Mouse (Mus musculus): ENCODE measurements around the gene Pbx1. TPM values are rescaled to one million over a fixed set of nuclear protein-coding genes. Genes with fewer than 3 reads are reported as not detected.

Gene Pbx1
- polyA plus RNA-seq, 1 experiment from 2014 or later: 2.0 TPM

- no peak overlapping the region for H3K4me3 ChIP-seq (replicated peaks)
- H3K9ac ChIP-seq: no peak overlapping the region
- no peaks in the 10 kb centered on the region for H3K27me3 ChIP-seq
- no peaks in the 10 kb centered on the region for H3K36me3 ChIP-seq (replicated peaks)
- H3K4me1 ChIP-seq (replicated peaks): no peaks in the 10 kb centered on the region
- no peak for ATAC-seq (ENCODE audit: insufficient read depth)
- no peaks in the 10 kb centered on the region for H3K9me3 ChIP-seq (replicated peaks)
- WGBS (ENCODE audit: insufficient replicate concordance): 45% methylated on average over 5 of the region's 5 CpGs
- H3K27ac ChIP-seq (replicated peaks): no peak overlapping the region
- H3K4me2 ChIP-seq: no peak overlapping the region
Observed at GRCm38 (mm10) chr1:168425017-168425705, 6.9 kb downstream of the Pbx1 start.

GRCm38 (mm10) chr1:168423389-168423930 is 8.6 kb downstream of the Pbx1 start:
- no peak for ATAC-seq (ENCODE audit: insufficient read depth)
- WGBS (ENCODE audit: insufficient replicate concordance): 70% methylated on average over 11 of the region's 11 CpGs
- Histone ChIP-seq H3K4me2 (no peak overlapping the region), H3K27ac (replicated peaks) (no peak overlapping the region), H3K27me3 (no peaks in the 10 kb centered on the region), H3K4me3 (replicated peaks) (no peak overlapping the region), H3K36me3 (replicated peaks) (no peaks in the 10 kb centered on the region), H3K9ac (no peak overlapping the region), H3K9me3 (replicated peaks) (no peaks in the 10 kb centered on the region), H3K4me1 (replicated peaks) (no peaks in the 10 kb centered on the region)

GRCm38 (mm10) chr1:168418903-168419302 is 13.2 kb downstream of the Pbx1 start:
- Histone ChIP-seq H3K4me3 (replicated peaks) (no peak overlapping the region), H3K27ac (replicated peaks) (no peak overlapping the region), H3K9me3 (replicated peaks) (no peaks in the 10 kb centered on the region), H3K36me3 (replicated peaks) (no peaks in the 10 kb centered on the region), H3K27me3 (no peaks in the 10 kb centered on the region), H3K9ac (no peak overlapping the region), H3K4me1 (replicated peaks) (no peaks in the 10 kb centered on the region), H3K4me2 (no peak overlapping the region)
- ATAC-seq (ENCODE audit: insufficient read depth): no peak
- WGBS (ENCODE audit: insufficient replicate concordance): 54% methylated on average over 9 of the region's 9 CpGs

- H3K27ac ChIP-seq (replicated peaks): no peak overlapping the region
- no peaks in the 10 kb centered on the region for H3K36me3 ChIP-seq (replicated peaks)
- no peak for ATAC-seq (ENCODE audit: insufficient read depth)
- no peak overlapping the region for H3K9ac ChIP-seq
- H3K4me3 ChIP-seq (replicated peaks): no peak overlapping the region
- no peaks in the 10 kb centered on the region for H3K9me3 ChIP-seq (replicated peaks)
- H3K4me2 ChIP-seq: no peak overlapping the region
- WGBS (ENCODE audit: insufficient replicate concordance): 58% methylated on average over 6 of the region's 6 CpGs
- no peaks in the 10 kb centered on the region for H3K4me1 ChIP-seq (replicated peaks)
- H3K27me3 ChIP-seq: no peaks in the 10 kb centered on the region
Observed at GRCm38 (mm10) chr1:168417626-168418025, 14.4 kb downstream of the Pbx1 start.

GRCm38 (mm10) chr1:168416729-168417437 is 15.2 kb downstream of the Pbx1 start:
- Histone ChIP-seq H3K27ac (replicated peaks) (no peak overlapping the region), H3K9ac (no peak overlapping the region), H3K9me3 (replicated peaks) (no peaks in the 10 kb centered on the region), H3K4me3 (replicated peaks) (no peak overlapping the region), H3K4me2 (no peak overlapping the region), H3K36me3 (replicated peaks) (no peaks in the 10 kb centered on the region), H3K4me1 (replicated peaks) (no peaks in the 10 kb centered on the region), H3K27me3 (no peaks in the 10 kb centered on the region)
- 49% methylated on average over 11 of the region's 11 CpGs for WGBS (ENCODE audit: insufficient replicate concordance)
- ATAC-seq (ENCODE audit: insufficient read depth): 0 out of 2 replicates have a peak, but pooled peaks have one; percentile 40

- Histone ChIP-seq H3K4me3 (replicated peaks) (no peak overlapping the region), H3K36me3 (replicated peaks) (no peaks in the 10 kb centered on the region), H3K27me3 (no peaks in the 10 kb centered on the region), H3K27ac (replicated peaks) (no peak overlapping the region), H3K9ac (no peak overlapping the region), H3K9me3 (replicated peaks) (no peaks in the 10 kb centered on the region), H3K4me1 (replicated peaks) (no peaks in the 10 kb centered on the region), H3K4me2 (no peak overlapping the region)
- 38% methylated on average over 10 of the region's 10 CpGs for WGBS (ENCODE audit: insufficient replicate concordance)
- no peak for ATAC-seq (ENCODE audit: insufficient read depth)
Observed at GRCm38 (mm10) chr1:168410611-168411010, 21.5 kb downstream of the Pbx1 start.

- Histone ChIP-seq H3K27me3 (no peaks in the 10 kb centered on the region), H3K36me3 (replicated peaks) (no peaks in the 10 kb centered on the region), H3K27ac (replicated peaks) (no peak overlapping the region), H3K9ac (no peak overlapping the region), H3K4me3 (replicated peaks) (no peak overlapping the region), H3K4me2 (no peak overlapping the region), H3K9me3 (replicated peaks) (no peaks in the 10 kb centered on the region), H3K4me1 (replicated peaks) (no peaks in the 10 kb centered on the region)
- ATAC-seq (ENCODE audit: insufficient read depth): no peak
- 26% methylated on average over 1 of the region's 1 CpGs for WGBS (ENCODE audit: insufficient replicate concordance)
Observed at GRCm38 (mm10) chr1:168410054-168410453, 22.0 kb downstream of the Pbx1 start.

GRCm38 (mm10) chr1:168408757-168409156 is 23.3 kb downstream of the Pbx1 start:
- Histone ChIP-seq H3K9ac (no peak overlapping the region), H3K36me3 (replicated peaks) (no peaks in the 10 kb centered on the region), H3K27ac (replicated peaks) (no peak overlapping the region), H3K27me3 (no peaks in the 10 kb centered on the region), H3K9me3 (replicated peaks) (no peaks in the 10 kb centered on the region), H3K4me3 (replicated peaks) (no peak overlapping the region), H3K4me1 (replicated peaks) (no peaks in the 10 kb centered on the region), H3K4me2 (no peak overlapping the region)
- WGBS (ENCODE audit: insufficient replicate concordance): 61% methylated on average over 10 of the region's 10 CpGs
- no peak for ATAC-seq (ENCODE audit: insufficient read depth)

- H3K4me3 ChIP-seq (replicated peaks): no peak overlapping the region
- ATAC-seq (ENCODE audit: insufficient read depth): no peak
- no peak overlapping the region for H3K27ac ChIP-seq (replicated peaks)
- no peaks in the 10 kb centered on the region for H3K4me1 ChIP-seq (replicated peaks)
- H3K9me3 ChIP-seq (replicated peaks): no peaks in the 10 kb centered on the region
- H3K4me2 ChIP-seq: no peak overlapping the region
- H3K27me3 ChIP-seq: no peaks in the 10 kb centered on the region
- no peaks in the 10 kb centered on the region for H3K36me3 ChIP-seq (replicated peaks)
- WGBS (ENCODE audit: insufficient replicate concordance): 68% methylated on average over 7 of the region's 7 CpGs
- no peak overlapping the region for H3K9ac ChIP-seq
Observed at GRCm38 (mm10) chr1:168407958-168408357, 24.1 kb downstream of the Pbx1 start.

- 76% methylated on average over 8 of the region's 8 CpGs for WGBS (ENCODE audit: insufficient replicate concordance)
- Histone ChIP-seq H3K9me3 (replicated peaks) (no peaks in the 10 kb centered on the region), H3K36me3 (replicated peaks) (no peaks in the 10 kb centered on the region), H3K4me3 (replicated peaks) (no peak overlapping the region), H3K4me1 (replicated peaks) (no peaks in the 10 kb centered on the region), H3K9ac (no peak overlapping the region), H3K27ac (replicated peaks) (no peak overlapping the region), H3K4me2 (no peak overlapping the region), H3K27me3 (no peaks in the 10 kb centered on the region)
- no peak for ATAC-seq (ENCODE audit: insufficient read depth)
Observed at GRCm38 (mm10) chr1:168406291-168406675, 25.8 kb downstream of the Pbx1 start.

GRCm38 (mm10) chr1:168405645-168406290 is 26.3 kb downstream of the Pbx1 start:
- Histone ChIP-seq H3K4me3 (replicated peaks) (no peak overlapping the region), H3K36me3 (replicated peaks) (no peaks in the 10 kb centered on the region), H3K4me2 (no peak overlapping the region), H3K27me3 (no peaks in the 10 kb centered on the region), H3K4me1 (replicated peaks) (no peaks in the 10 kb centered on the region), H3K27ac (replicated peaks) (no peak overlapping the region), H3K9me3 (replicated peaks) (no peaks in the 10 kb centered on the region), H3K9ac (no peak overlapping the region)
- no peak for ATAC-seq (ENCODE audit: insufficient read depth)
- WGBS (ENCODE audit: insufficient replicate concordance): 50% methylated on average over 11 of the region's 12 CpGs
